Mouse (Mus musculus) urinary bladder, postnatal 10 days (tissue): ENCODE results near the gene Arhgap21.
"Not testable (repeated sequence)": the region's sequence is repeated elsewhere in the genome, so short reads cannot be mapped to it uniquely, and the experiment has no call there.

Experiments used
- DNase-seq: peaks from one replicate; pipeline ENCODE4 v3.0.0; 2022; ENCODE audit warnings: low spot score

Gene Arhgap21

GRCm38 (mm10) chr2:20941105-20941504 is 27.6 kb downstream of the Arhgap21 start:
- no peak for DNase-seq

GRCm38 (mm10) chr2:20939367-20939766 is 29.3 kb downstream of the Arhgap21 start:
- DNase-seq = no peak

GRCm38 (mm10) chr2:20936609-20937221 is 32.0 kb downstream of the Arhgap21 start:
- DNase-seq = no peak

- DNase-seq = no peak
Measured at GRCm38 (mm10) chr2:20934406-20934805, 34.3 kb downstream of the Arhgap21 start.

GRCm38 (mm10) chr2:20932748-20933313 is 35.9 kb downstream of the Arhgap21 start:
- DNase-seq = no peak

GRCm38 (mm10) chr2:20931761-20932160 is 36.9 kb downstream of the Arhgap21 start:
- DNase-seq = not testable (repeated sequence)

GRCm38 (mm10) chr2:20928454-20928853 is 40.2 kb downstream of the Arhgap21 start:
- no peak for DNase-seq

- DNase-seq = no peak
Measured at GRCm38 (mm10) chr2:20924938-20925337, 43.7 kb downstream of the Arhgap21 start.

- DNase-seq = no peak
Measured at GRCm38 (mm10) chr2:20922366-20922765, 46.3 kb downstream of the Arhgap21 start.

- DNase-seq = no peak
Measured at GRCm38 (mm10) chr2:20921558-20921957, 47.1 kb downstream of the Arhgap21 start.

- no peak for DNase-seq
Measured at GRCm38 (mm10) chr2:20921021-20921420, 47.7 kb downstream of the Arhgap21 start.

- no peak for DNase-seq
Measured at GRCm38 (mm10) chr2:20914531-20915320, 54.0 kb downstream of the Arhgap21 start.

GRCm38 (mm10) chr2:20913019-20913415 is 55.7 kb downstream of the Arhgap21 start:
- no peak for DNase-seq

GRCm38 (mm10) chr2:20912348-20913018 is 56.2 kb downstream of the Arhgap21 start:
- no peak for DNase-seq

- DNase-seq = no peak
Measured at GRCm38 (mm10) chr2:20910446-20910845, 58.2 kb downstream of the Arhgap21 start.

- no peak for DNase-seq
Measured at GRCm38 (mm10) chr2:20909404-20909803, 59.3 kb downstream of the Arhgap21 start.

- no peak for DNase-seq
Measured at GRCm38 (mm10) chr2:20907291-20907690, 61.4 kb downstream of the Arhgap21 start.

GRCm38 (mm10) chr2:20905411-20905810 is 63.3 kb downstream of the Arhgap21 start:
- DNase-seq = no peak

- DNase-seq = no peak
Measured at GRCm38 (mm10) chr2:20902981-20903645, 65.6 kb downstream of the Arhgap21 start.

GRCm38 (mm10) chr2:20901916-20902315 is 66.8 kb downstream of the Arhgap21 start:
- DNase-seq = no peak

- DNase-seq = no peak
Measured at GRCm38 (mm10) chr2:20899301-20899700, 69.4 kb downstream of the Arhgap21 start.

GRCm38 (mm10) chr2:20898684-20899083 is 70.0 kb downstream of the Arhgap21 start:
- DNase-seq = no peak
